Mouse (Mus musculus): ENCODE data around the gene Aldh3b3.
"Not testable (repeated sequence)": the region's sequence is repeated elsewhere in the genome, so short reads cannot be mapped to it uniquely, and the experiment has no call there.

Aldh3b3 gene

DNA sequence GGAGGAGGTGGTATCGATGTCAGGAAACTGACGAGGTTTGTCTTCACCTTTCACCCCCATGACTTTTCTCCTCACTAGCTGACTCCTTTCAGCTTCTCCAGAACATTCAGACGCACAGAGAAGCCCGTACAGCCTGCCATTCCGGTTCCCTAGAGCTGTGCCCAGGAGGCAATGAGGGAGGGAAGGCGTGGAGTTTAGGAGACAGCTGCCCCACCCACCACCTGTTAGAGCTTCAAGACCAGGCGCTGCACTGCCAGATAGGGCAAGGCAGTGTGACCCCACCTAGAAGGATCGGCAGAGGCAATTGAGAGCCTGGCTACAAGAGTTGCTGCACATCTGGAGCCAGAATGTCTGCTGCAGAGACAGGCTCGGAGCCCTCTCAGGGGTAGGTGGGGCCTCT is 13.8 kb downstream of the Aldh3b3 start, which contains the start of gene Aldh3b2:
Aldh3b2 (plus strand) TSS at position 100 of the 400 bp plus-strand sequence.
- intact Hi-C loops (cut with DNase I), result no loop called here

GRCm38 (mm10) chr19:3974608-3975007 is 16.2 kb downstream of the Aldh3b3 start:
- intact Hi-C loops (cut with DNase I), result not testable (repeated sequence)

DNA sequence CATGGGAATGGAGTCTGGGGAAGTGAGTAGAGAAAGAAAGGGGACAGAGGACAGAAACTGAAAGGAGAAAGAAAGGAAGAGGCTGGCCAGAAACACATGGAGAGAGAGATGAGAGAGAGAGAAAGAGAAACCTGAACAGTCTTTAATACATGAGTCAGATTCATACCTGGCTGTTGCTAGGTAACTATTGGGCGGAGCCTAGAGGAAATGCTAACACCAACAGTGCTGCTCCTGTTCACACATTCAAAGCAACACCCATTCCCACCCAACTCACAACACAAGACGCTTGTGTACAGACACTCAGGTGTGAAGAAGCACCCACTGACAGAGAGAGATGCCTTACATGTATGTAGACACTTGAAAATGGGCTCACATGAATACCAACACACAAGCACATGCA is 17.4 kb downstream of the Aldh3b3 start:
- intact Hi-C loops (cut with DNase I), result no loop called here

DNA sequence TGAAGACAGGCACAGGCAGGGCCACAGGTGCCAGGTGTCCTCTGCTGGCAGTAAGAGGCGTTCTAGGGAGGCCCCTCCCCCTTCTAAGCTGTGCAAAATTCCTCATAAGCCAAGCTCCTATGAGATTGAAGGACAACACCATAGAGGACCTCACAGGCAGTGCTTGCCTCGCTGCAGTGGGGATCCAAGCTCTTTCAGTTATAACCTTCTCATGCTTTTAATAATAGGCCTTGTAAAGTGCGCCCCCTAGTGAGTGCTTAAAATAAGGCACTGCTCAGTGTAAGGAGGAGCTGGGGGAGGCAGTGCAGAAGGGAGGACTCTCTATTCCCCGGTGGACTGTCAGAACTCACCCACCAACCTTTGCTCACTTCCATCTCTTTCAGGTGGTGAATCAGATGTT is 21.9 kb downstream of the Aldh3b3 start:
- intact Hi-C loops (cut with DNase I), result loop anchor here (2.0 kb wide), 1 partner anchor 34 kb away; no protein-coding TSS in a partner anchor

DNA sequence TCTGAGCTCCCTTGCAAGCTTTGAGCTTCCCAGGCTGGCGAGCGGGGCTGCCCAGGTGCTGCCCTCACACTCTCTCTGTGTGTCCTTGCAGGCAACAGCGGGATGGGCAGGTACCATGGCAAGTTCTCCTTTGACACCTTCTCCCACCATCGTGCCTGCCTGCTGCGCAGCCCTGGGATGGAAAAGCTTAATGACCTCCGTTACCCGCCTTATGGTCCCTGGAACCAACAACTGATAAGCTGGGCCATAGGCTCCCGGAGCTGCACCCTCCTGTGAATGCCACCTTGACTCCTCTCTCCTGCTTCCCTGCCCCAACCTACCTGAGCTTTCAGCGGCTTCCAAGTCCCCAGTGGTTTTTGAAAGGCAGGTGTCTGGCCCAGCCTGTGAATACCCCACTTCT is 22.5 kb downstream of the Aldh3b3 start:
- intact Hi-C loops (cut with DNase I), result loop anchor here (2.0 kb wide), 1 partner anchor 34 kb away; no protein-coding TSS in a partner anchor

- intact Hi-C loops (cut with DNase I), result no loop called here
These were observed 25.2 kb downstream of the Aldh3b3 start for GRCm38 (mm10) chr19:3983527-3984200.

GRCm38 (mm10) chr19:3985261-3985681 is 26.8 kb downstream of the Aldh3b3 start:
- intact Hi-C loops (cut with DNase I), result no loop called here

GRCm38 (mm10) chr19:3986334-3986733 is 27.9 kb downstream of the Aldh3b3 start, which contains the start of gene Acy3:
Gene Acy3 (plus strand): TSS chr19:3986570.
- intact Hi-C loops (cut with DNase I), result no loop called here

GRCm38 (mm10) chr19:3988066-3988465 is 29.6 kb downstream of the Aldh3b3 start:
- intact Hi-C loops (cut with DNase I), result no loop called here

GRCm38 (mm10) chr19:3988750-3989149 is 30.3 kb downstream of the Aldh3b3 start:
- intact Hi-C loops (cut with DNase I), result no loop called here

DNA sequence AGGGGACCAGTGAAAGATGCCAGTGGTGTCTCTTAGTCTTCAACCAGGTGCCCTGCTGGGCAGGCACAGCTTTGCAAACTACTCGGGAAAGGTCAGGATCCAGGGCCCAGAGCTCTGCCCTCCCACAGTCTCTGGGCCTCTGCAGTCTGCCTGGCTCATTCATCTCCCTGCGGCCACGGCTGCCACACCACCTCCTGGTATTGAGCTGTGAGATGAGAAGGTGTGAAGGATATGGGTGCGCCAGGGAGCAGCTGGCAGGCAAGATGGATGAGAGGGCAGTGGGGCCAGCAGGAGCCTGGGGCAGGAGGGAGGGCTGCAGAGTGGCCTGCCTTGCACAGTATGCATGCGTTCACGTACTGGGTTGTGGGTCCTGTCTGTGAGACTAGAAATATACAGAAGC is 32.4 kb downstream of the Aldh3b3 start:
- intact Hi-C loops (cut with DNase I), result no loop called here

- intact Hi-C loops (cut with DNase I), result no loop called here
These were observed 33.1 kb downstream of the Aldh3b3 start for GRCm38 (mm10) chr19:3991562-3991961.

GRCm38 (mm10) chr19:3991966-3992365 is 33.5 kb downstream of the Aldh3b3 start:
- intact Hi-C loops (cut with DNase I), result no loop called here

DNA sequence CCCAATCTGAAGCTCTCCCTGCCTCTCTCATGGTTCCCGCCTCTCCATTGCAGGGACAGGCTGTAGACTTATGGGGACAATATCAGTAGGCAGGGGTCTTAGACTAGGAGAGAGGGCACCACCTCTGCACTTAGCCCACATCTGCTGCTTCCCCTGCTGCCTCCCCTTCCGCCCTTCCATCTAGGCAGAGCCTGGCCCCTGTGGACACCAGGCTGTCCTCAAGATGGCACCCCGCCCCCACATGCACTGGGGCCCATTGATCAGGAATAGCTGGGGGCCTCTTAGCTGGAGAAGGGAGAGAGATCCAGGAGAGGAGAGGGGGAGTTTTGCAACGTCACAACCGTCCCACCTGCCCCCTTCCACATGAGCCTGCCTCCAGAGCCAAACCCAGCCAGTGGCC is 34.0 kb downstream of the Aldh3b3 start, which contains the start of gene Tbx10:
Tbx10 (plus strand) TSS at position 337 of the 400 bp plus-strand sequence.
- intact Hi-C loops (cut with DNase I), result no loop called here

GRCm38 (mm10) chr19:3994932-3995331 is 36.5 kb downstream of the Aldh3b3 start:
- intact Hi-C loops (cut with DNase I), result no loop called here

- intact Hi-C loops (cut with DNase I), result no loop called here
These were observed 37.1 kb downstream of the Aldh3b3 start for GRCm38 (mm10) chr19:3995505-3995904.

DNA sequence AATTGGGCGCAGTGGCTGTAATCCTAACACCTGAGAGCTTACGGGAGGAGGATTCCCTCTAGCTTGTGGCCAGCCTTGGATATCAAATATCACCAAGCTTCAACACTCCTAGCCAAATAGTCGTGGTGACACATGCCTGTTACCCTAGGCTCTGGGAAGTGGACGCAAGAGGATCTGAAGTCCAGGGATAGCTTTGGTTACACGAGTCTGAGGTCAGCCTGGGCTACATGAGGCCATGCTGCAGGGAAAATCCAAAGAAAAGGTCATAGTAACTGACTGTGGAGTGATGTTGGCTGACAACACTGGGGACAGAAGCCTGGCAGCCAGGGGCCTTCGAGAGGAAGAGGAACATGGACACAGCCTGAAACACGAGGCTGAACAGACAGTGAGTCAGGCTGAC is 37.7 kb downstream of the Aldh3b3 start:
- intact Hi-C loops (cut with DNase I), result no loop called here

GRCm38 (mm10) chr19:3996747-3997146 is 38.3 kb downstream of the Aldh3b3 start:
- intact Hi-C loops (cut with DNase I), result no loop called here

DNA sequence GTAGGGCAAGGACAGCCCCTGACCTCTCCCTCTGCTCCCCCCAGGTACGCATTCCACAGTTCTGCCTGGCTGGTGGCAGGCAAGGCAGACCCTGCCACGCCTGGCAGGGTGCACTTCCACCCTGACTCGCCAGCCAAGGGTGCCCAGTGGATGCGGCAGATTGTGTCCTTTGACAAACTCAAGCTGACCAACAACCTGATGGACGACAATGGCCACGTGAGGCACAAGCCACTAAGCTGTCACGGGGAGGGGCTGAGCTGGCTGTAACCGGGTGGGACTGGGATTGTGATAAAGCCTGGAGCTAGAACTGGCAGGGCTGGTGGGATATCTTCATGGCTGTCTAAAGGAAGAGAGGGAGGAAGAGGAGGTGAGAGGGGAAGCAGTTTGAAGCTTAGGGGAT is 38.8 kb downstream of the Aldh3b3 start:
- intact Hi-C loops (cut with DNase I), result no loop called here

GRCm38 (mm10) chr19:3998335-3998734 is 39.9 kb downstream of the Aldh3b3 start:
- intact Hi-C loops (cut with DNase I), result no loop called here

GRCm38 (mm10) chr19:3999121-3999730 is 40.8 kb downstream of the Aldh3b3 start:
- intact Hi-C loops (cut with DNase I), result no loop called here

GRCm38 (mm10) chr19:4000119-4000900 is 41.9 kb downstream of the Aldh3b3 start, which contains the start of the genes Nudt8 and Gm49405:
Gene Nudt8 (plus strand): TSS chr19:4000580.
Gene Gm49405 (plus strand): TSS chr19:4000626.
- intact Hi-C loops (cut with DNase I), result no loop called here
